Mouse (Mus musculus): ENCODE measurements around the gene Slc15a2. TPM values are rescaled to one million over a fixed set of nuclear protein-coding genes. Genes with fewer than 3 reads are reported as not detected.

Slc15a2 gene
- total RNA-seq, 2 experiments from 2014 or later: 40.5 to 41.9 TPM

Small RNAs within 50 kb of the gene (microRNA-seq; reads per million reads assigned to microRNA genes)
- 0 reads per million in 2 experiments for gene Gm22617

Other genes with a start within 250 kb of the Slc15a2 start
- gene Casr, start 222.8 kb downstream of the Slc15a2 start, total RNA-seq (2021): under 1 TPM; 0.10 to 0.12 TPM
- 1 to 10 TPM in 1 of 2 experiments, under 1 TPM in 1; 0.99 to 1.4 TPM for gene Cd86, start 118.9 kb downstream of the Slc15a2 start, total RNA-seq (2021)
- under 1 TPM; 0.10 to 0.15 TPM for gene Ildr1, start 91.0 kb downstream of the Slc15a2 start, total RNA-seq (2021)
- 10 to 100 TPM; 40.4 to 42.7 TPM for gene Iqcb1, start 43.4 kb upstream of the Slc15a2 start, total RNA-seq (2021)
- 1 to 10 TPM; 2.0 TPM for gene Eaf2, start 90.0 kb upstream of the Slc15a2 start, total RNA-seq (2021)
- gene Golgb1, start 90.2 kb upstream of the Slc15a2 start, total RNA-seq (2021): 10 to 100 TPM; 80.2 to 80.4 TPM
- gene Hcls1, start 150.0 kb upstream of the Slc15a2 start, total RNA-seq (2021): 1 to 10 TPM; 3.4 to 4.9 TPM
- gene Fbxo40, start 205.5 kb upstream of the Slc15a2 start, total RNA-seq (2021): under 1 TPM in 1 of 2 experiments, not detected in 1; 0.08 TPM
- under 1 TPM; 0.79 to 0.86 TPM for gene Polq, start 226.8 kb upstream of the Slc15a2 start, total RNA-seq (2021)

All from layer of hippocampus, adult 18-20 months (tissue).